Mouse (Mus musculus): ENCODE data around the gene Mob1b. TPM values are rescaled to one million over a fixed set of nuclear protein-coding genes. Genes with fewer than 3 reads are reported as not detected.
A peak's percentile ranks its signal among the peaks of the same experiment; 100 is the strongest.

The Mob1b gene
- total RNA-seq (2021): 10 to 100 TPM; 18.8 to 23.3 TPM
- long read RNA-seq, experiment 1, full-length matches to known transcripts: 21 of 23 reads
- long read RNA-seq, experiment 1, partial matches to known transcripts: 0 of 23 reads
- long read RNA-seq, experiment 1, other reads (novel, unspliced or antisense): 2 of 23 reads
- long read RNA-seq, experiment 2, transcript Mob1b-201 (6 exons, 2,705 nt): major isoform, 12 of 14 reads
- long read RNA-seq, experiment 2, partial matches to known transcripts: 1 of 14 reads
- long read RNA-seq, experiment 2, other reads (novel, unspliced or antisense): 1 of 14 reads

- DNase-seq: peak; percentile 99
- intact Hi-C loops (cut with DNase I): loop anchor here (1.0 kb wide), 1 partner anchor 45 kb away; no protein-coding TSS in a partner anchor
- peak within 1 kb of the TSS; percentile 99 for H3K4me3 ChIP-seq
- H3K27ac ChIP-seq: peak within 1 kb of the TSS; percentile 98
- TF ChIP-seq CTCF (IDR thresholded peaks at IDR 0.05): no peak
Measured at GRCm38 (mm10) chr5:88720116-88721002, at the start of gene Mob1b. Gene Mob1b, plus strand, starts transcription at chr5:88720855.

- DNase-seq: peak; percentile 60
- intact Hi-C loops (cut with DNase I): loop anchor here (1.0 to 5.0 kb wide), 2 partner anchors 45 to 108 kb away; partner anchors contain the start of genes Mob1b and Rufy3
- no peak for TF ChIP-seq CTCF (IDR thresholded peaks at IDR 0.05)
- peak overlapping the region; percentile 95 for H3K27ac ChIP-seq
- H3K4me3 ChIP-seq: peak overlapping the region; percentile 96
Measured at GRCm38 (mm10) chr5:88674703-88675442, 45.8 kb upstream of the Mob1b start.

DNA sequence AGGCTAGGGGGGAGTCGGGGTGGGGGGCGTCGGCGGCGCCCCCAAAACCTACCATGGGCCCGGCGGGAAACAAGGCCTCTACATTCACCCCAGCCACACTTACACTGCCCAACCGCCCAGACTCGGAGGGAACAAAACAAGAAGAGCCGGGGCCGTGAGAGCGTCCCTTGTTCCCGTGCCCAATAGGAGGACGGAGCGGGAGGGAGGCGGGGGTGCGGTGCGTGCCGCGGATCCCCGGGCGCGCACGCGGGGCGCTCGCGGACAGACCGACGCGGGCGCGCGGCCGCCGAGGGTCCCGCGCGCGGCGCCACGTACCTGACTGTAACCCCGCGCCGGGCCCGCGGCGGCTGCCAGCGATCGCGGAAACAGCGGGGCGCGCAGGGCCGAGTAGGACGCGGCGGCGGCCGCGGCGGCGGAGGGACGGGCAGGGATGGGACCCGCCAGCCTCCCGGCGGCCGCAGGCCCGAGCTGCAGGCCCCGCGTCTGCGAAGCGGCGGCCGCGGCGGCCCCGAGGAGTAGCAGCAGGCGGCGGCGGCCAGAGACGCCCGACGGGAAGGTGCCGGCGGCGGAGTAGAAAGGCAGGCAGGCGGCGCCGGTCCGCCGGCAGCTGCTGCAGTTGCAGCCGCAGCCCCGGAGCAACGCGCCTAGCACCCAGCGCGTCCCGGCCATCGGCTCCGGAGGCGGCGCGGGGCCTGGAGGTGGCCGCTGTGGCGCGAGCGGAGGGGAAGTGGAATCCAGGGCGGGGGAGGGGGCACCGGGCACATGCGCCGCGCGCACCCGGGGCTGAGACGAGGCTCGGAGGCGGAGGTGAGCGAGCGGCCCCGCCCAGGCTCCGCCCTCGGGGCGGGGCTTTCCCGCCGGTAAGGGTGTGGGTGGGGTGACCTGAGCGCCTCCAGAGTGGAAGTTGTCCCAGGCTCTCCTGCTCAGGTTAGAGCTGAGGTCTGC is 44.9 kb upstream of the Mob1b start, which contains the start of gene Grsf1:
Grsf1 (minus strand) TSS at position 729 of the 945 bp plus-strand sequence.
- Histone ChIP-seq H3K27ac (peak within 1 kb of the TSS; percentile 95), H3K4me3 (peak within 1 kb of the TSS; percentile 96)
- TF ChIP-seq CTCF (IDR thresholded peaks at IDR 0.05): no peak
- peak; percentile 95 for DNase-seq
- intact Hi-C loops (cut with DNase I): loop anchor here (1.0 to 5.0 kb wide), 2 partner anchors 45 to 108 kb away; partner anchors contain the start of genes Mob1b and Rufy3

- TF ChIP-seq CTCF (IDR thresholded peaks at IDR 0.05): no peak
- H3K27ac ChIP-seq: no peak overlapping the region
- DNase-seq: no peak
- intact Hi-C loops (cut with DNase I): loop anchor here (5.0 kb wide), 1 partner anchor 112 kb away; the partner anchor contains the start of gene Rufy3
- H3K4me3 ChIP-seq: no peak overlapping the region
Measured at GRCm38 (mm10) chr5:88678929-88679328, 41.7 kb upstream of the Mob1b start.

DNA sequence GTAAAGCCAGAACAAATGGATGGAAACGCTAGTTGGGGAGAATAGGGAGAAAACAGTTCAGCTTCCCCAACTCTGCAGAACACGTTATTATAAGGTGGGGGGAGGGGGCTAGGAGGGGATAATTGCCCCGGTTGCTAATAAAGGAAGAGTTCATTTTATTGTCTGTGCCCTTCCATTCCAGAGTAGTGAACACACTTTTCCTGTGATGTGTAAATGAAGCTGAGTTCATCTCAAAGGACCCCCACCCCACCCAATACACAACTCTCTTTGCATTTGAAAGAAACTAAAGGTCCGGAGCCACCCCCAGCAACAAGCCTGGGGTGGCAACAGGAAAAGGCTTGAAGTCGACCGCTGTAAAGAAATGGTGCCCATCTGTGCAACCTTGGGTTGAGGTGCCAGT is 41.3 kb upstream of the Mob1b start:
- intact Hi-C loops (cut with DNase I): loop anchor here (5.0 kb wide), 1 partner anchor 112 kb away; the partner anchor contains the start of gene Rufy3
- DNase-seq: no peak
- Histone ChIP-seq H3K4me3 (no peak overlapping the region), H3K27ac (no peak overlapping the region)
- TF ChIP-seq CTCF (IDR thresholded peaks at IDR 0.05): no peak

GRCm38 (mm10) chr5:88680567-88680966 is 40.1 kb upstream of the Mob1b start:
- intact Hi-C loops (cut with DNase I): no loop called here
- DNase-seq: no peak

GRCm38 (mm10) chr5:88683706-88684105 is 36.9 kb upstream of the Mob1b start:
- Histone ChIP-seq H3K27ac (no peak overlapping the region), H3K4me3 (no peak overlapping the region)
- DNase-seq: no peak
- intact Hi-C loops (cut with DNase I): no loop called here
- TF ChIP-seq CTCF (IDR thresholded peaks at IDR 0.05): no peak

More at GRCm38 (mm10) chr5:88680567-88680966, 40.1 kb upstream of the Mob1b start:
- Histone ChIP-seq H3K4me3 (no peak overlapping the region), H3K27ac (no peak overlapping the region)
- TF ChIP-seq CTCF (IDR thresholded peaks at IDR 0.05): no peak

DNA sequence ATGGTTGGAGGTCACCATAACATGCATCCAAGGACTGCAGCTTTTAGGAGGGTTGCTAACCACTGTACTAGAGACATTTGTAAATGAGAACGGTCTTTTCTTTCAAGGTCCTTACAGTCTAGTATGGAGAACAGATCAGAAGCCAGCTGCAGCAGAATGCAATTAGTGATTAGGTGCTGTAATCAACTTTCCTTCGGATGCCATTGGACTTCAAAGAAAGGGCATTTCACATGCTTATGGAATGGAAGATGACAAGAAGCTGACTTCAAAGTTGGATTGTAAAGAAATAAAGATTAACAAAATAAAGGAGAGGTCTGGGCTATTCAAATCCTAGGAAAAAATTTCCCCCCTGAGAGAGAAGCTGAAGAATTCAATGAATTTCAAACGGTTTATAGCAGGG is 36.4 kb upstream of the Mob1b start:
- DNase-seq: no peak
- TF ChIP-seq CTCF (IDR thresholded peaks at IDR 0.05): no peak
- intact Hi-C loops (cut with DNase I): no loop called here
- no peak overlapping the region for H3K4me3 ChIP-seq
- H3K27ac ChIP-seq: no peak overlapping the region

GRCm38 (mm10) chr5:88685306-88685705 is 35.3 kb upstream of the Mob1b start:
- DNase-seq: no peak
- intact Hi-C loops (cut with DNase I): no loop called here
- no peak overlapping the region for H3K27ac ChIP-seq
- H3K4me3 ChIP-seq: no peak overlapping the region
- TF ChIP-seq CTCF (IDR thresholded peaks at IDR 0.05): no peak

DNA sequence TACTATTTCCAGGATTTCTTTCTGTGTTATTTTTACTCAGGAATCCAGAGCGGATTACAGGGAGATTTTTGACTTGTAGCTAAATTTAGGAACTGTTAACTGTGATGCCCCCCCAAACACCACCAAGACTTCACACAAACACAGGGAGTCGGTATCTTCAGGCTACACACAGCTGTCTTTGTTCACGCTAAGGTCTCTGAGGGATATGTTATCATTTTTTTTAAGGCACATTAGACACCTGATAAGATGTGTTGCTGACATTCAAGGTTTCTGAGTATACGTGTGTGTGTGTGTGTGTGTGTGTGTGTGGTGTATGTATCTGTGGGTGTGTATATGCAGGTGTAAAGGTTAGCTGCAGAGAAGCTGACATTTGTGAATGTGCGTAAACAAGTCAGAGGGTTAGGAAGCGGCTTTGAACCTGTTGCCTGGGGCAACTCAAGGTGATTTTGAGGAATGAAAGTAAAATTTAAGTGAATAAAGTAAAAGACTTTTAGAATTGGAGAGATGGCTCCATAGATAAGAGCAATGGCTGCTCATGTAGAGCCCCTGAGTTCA is 34.8 kb upstream of the Mob1b start:
- H3K4me3 ChIP-seq: no peak overlapping the region
- H3K27ac ChIP-seq: no peak overlapping the region
- no peak for DNase-seq
- intact Hi-C loops (cut with DNase I): no loop called here
- TF ChIP-seq CTCF (IDR thresholded peaks at IDR 0.05): no peak

DNA sequence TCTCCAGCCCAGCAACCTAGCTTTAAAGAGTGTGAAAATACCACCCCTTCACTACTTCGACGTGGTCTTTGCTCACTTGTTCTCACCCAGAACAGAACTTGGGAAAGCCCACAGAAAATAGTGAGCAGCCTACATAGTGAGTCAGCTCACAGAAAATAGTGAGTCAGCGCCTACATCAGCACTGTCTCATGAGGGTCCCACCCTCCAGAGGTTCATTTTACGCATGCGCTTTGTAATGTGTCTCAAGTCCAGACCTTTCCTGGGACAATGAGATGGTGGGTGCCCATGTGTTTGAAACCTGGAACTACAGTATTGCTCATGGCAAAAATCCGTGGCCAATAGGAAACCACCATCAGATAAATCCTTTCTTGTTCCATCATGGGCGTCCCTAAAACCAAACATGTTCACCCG is 32.7 kb upstream of the Mob1b start:
- Histone ChIP-seq H3K27ac (no peak overlapping the region), H3K4me3 (no peak overlapping the region)
- intact Hi-C loops (cut with DNase I): loop anchor here (2.0 kb wide), 1 partner anchor 77 kb away; the partner anchor contains the start of gene Dck
- no peak for TF ChIP-seq CTCF (IDR thresholded peaks at IDR 0.05)
- DNase-seq: no peak
